Mouse (Mus musculus) lung, postnatal 0 days (tissue): Measurements from ENCODE around the gene Klhdc8a. TPM values are rescaled to one million over a fixed set of nuclear protein-coding genes. Genes with fewer than 3 reads are reported as not detected.

ENCODE experiments used
- ATAC-seq: fragments of 200-750 bp; cut with Nextera tagmentation; 2 replicates; pipeline ENCODE4 v1.8.0; 2017; ENCODE audit warnings: moderate library complexity
- DNase-seq: peaks from one replicate; pipeline ENCODE4 v3.0.0-alpha.2; 2016; ENCODE audit warnings: low spot score
- H3K27ac ChIP-seq: fragments of 300-500 bp; sonication (generic); 2 replicates; pipeline ENCODE4 v1.5.1; 2014; ENCODE audit warnings: antibody characterized with exemption, mild to moderate bottlenecking, low read length, mixed read lengths
- H3K27me3 ChIP-seq: fragments of 300-500 bp; sonication (generic); replicated peaks from 2 replicates; pipeline ENCODE4 v1.6.1; 2014; ENCODE audit warnings: low read length, mixed read lengths; ENCODE audit not compliant: insufficient read depth
- H3K36me3 ChIP-seq: fragments of 300-500 bp; sonication (generic); 2 replicates; pipeline ENCODE4 v1.6.1; 2014; ENCODE audit warnings: low read length, mixed read lengths; ENCODE audit not compliant: insufficient read depth
- H3K4me1 ChIP-seq: fragments of 300-500 bp; sonication (generic); 2 replicates; pipeline ENCODE4 v1.6.1; 2014; ENCODE audit warnings: antibody characterized with exemption, low read depth, low read length, mixed read lengths; ENCODE audit not compliant: insufficient read depth
- H3K4me2 ChIP-seq: fragments of 300-500 bp; sonication (generic); replicated peaks from 2 replicates; pipeline ENCODE4 v1.6.1; 2014; ENCODE audit warnings: low read depth, mild to moderate bottlenecking, low read length, moderate library complexity, mixed read lengths
- H3K4me3 ChIP-seq: fragments of 300-500 bp; sonication (generic); 2 replicates; pipeline ENCODE4 v1.5.1; 2014; ENCODE audit warnings: low read depth, low read length
- H3K9ac ChIP-seq: fragments of 300-500 bp; sonication (generic); replicated peaks from 2 replicates; pipeline ENCODE4 v1.6.1; 2014; ENCODE audit warnings: low read depth, mild to moderate bottlenecking
- H3K9me3 ChIP-seq: fragments of 300-500 bp; sonication (generic); 2 replicates; pipeline ENCODE4 v1.6.1; 2016; ENCODE audit warnings: low read length, mixed read lengths
- CTCF ChIP-seq: IDR thresholded peaks from 2 replicates; pipeline ENCODE4 v1.5.1; 2016; ENCODE audit warnings: antibody characterized with exemption, mild to moderate bottlenecking
- EP300 ChIP-seq: IDR thresholded peaks from 2 replicates; pipeline ENCODE4 v1.6.1; 2016; ENCODE audit warnings: antibody characterized with exemption, mild to moderate bottlenecking, control low read depth
- WGBS: fragments of 180-500 bp; shearing (Covaris S2); extraction: QIAGEN DNeasy Blood & Tissue Kit; methylation state at CpG from one replicate; pipeline ENCODE4 v1.1.7; 2014; 5-methylcytosine and 5-hydroxymethylcytosine counted together
- polyA plus RNA-seq: library from polyadenylated mRNA; unstranded; fragments of >200 nt; fragmentation: Nextera tagmentation; extraction: Ambion mirVana; gene quantifications from 2 replicates; pipeline ENCODE4 v1.2.1, GENCODE M21; 2015

The Klhdc8a gene
- polyA plus RNA-seq, 1 experiment from 2014 or later, result 4.4 TPM

- DNase-seq, result no peak
- no peak overlapping the region for H3K27ac ChIP-seq
- H3K4me2 ChIP-seq, result no peak overlapping the region
- H3K4me3 ChIP-seq, result no peak overlapping the region
- H3K9ac ChIP-seq, result no peak overlapping the region
- WGBS, result 94% methylated on average over 4 of the region's 4 CpGs
- ATAC-seq, result no peak
- no peaks in the 10 kb centered on the region for H3K36me3 ChIP-seq
- H3K9me3 ChIP-seq, result no peaks in the 10 kb centered on the region
- H3K4me1 ChIP-seq, result peaks cover 3% of the 10 kb centered on the region; the same call in 1 of the 2 replicates
- TF ChIP-seq CTCF (peak; percentile 23), EP300 (no peak)
- H3K27me3 ChIP-seq, result no peaks in the 10 kb centered on the region
These were observed 52.6 kb downstream of the Klhdc8a start for GRCm38 (mm10) chr1:132351058-132351457.

- no peak overlapping the region for H3K9ac ChIP-seq
- H3K4me2 ChIP-seq, result no peak overlapping the region
- no peaks in the 10 kb centered on the region for H3K27me3 ChIP-seq
- ATAC-seq (peak; percentile 65), DNase-seq (no peak)
- peaks cover 5% of the 10 kb centered on the region; the same call in 1 of the 2 replicates for H3K36me3 ChIP-seq
- no peak overlapping the region for H3K4me3 ChIP-seq
- H3K4me1 ChIP-seq, result no peaks in the 10 kb centered on the region; the same call in 1 of the 2 replicates
- H3K9me3 ChIP-seq, result no peaks in the 10 kb centered on the region
- 43% methylated on average over 5 of the region's 5 CpGs for WGBS
- no peak overlapping the region for H3K27ac ChIP-seq
- no peak for TF ChIP-seq CTCF
These were observed 55.0 kb downstream of the Klhdc8a start for GRCm38 (mm10) chr1:132353389-132353788.

- no peaks in the 10 kb centered on the region for H3K27me3 ChIP-seq
- ATAC-seq (no peak), DNase-seq (no peak)
- H3K36me3 ChIP-seq, result peaks cover 5% of the 10 kb centered on the region; the same call in 1 of the 2 replicates
- no peak overlapping the region for H3K4me2 ChIP-seq
- H3K9ac ChIP-seq, result no peak overlapping the region
- H3K27ac ChIP-seq, result no peak overlapping the region
- no peaks in the 10 kb centered on the region for H3K9me3 ChIP-seq
- H3K4me3 ChIP-seq, result no peak overlapping the region
- WGBS, result 74% methylated on average over 9 of the region's 9 CpGs
- H3K4me1 ChIP-seq, result no peaks in the 10 kb centered on the region; the same call in 1 of the 2 replicates
- TF ChIP-seq CTCF, result no peak
- no peak for TF ChIP-seq EP300
These were observed 55.8 kb downstream of the Klhdc8a start for GRCm38 (mm10) chr1:132354234-132354633.

GRCm38 (mm10) chr1:132355162-132355601 is 56.8 kb downstream of the Klhdc8a start:
- 42% methylated on average over 6 of the region's 6 CpGs for WGBS
- Histone ChIP-seq H3K27me3 (no peaks in the 10 kb centered on the region), H3K36me3 (peaks cover 5% of the 10 kb centered on the region), H3K4me2 (no peak overlapping the region), H3K27ac (no peak overlapping the region), H3K9me3 (no peaks in the 10 kb centered on the region), H3K4me3 (no peak overlapping the region), H3K9ac (no peak overlapping the region), H3K4me1 (no peaks in the 10 kb centered on the region; the same call in 1 of the 2 replicates)
- no peak for DNase-seq
- peak; percentile 20; the same call in 1 of the 2 replicates for ATAC-seq
- TF ChIP-seq CTCF (no peak), EP300 (no peak)

- Histone ChIP-seq H3K36me3 (peaks cover 12% of the 10 kb centered on the region), H3K4me1 (no peaks in the 10 kb centered on the region; the same call in 1 of the 2 replicates), H3K4me2 (no peak overlapping the region), H3K9ac (no peak overlapping the region), H3K27ac (no peak overlapping the region), H3K9me3 (no peaks in the 10 kb centered on the region), H3K27me3 (no peaks in the 10 kb centered on the region), H3K4me3 (no peak overlapping the region)
- 2% methylated on average over 3 of the region's 3 CpGs for WGBS
- TF ChIP-seq CTCF (peak; percentile 100), EP300 (no peak)
- ATAC-seq, result peak; percentile 52
- peak; percentile 93 for DNase-seq
These were observed 57.4 kb downstream of the Klhdc8a start for GRCm38 (mm10) chr1:132355841-132356242.

- no peaks in the 10 kb centered on the region for H3K27me3 ChIP-seq
- peaks cover 13% of the 10 kb centered on the region for H3K36me3 ChIP-seq
- WGBS, result 58% methylated on average over 1 of the region's 1 CpGs
- H3K9me3 ChIP-seq, result no peaks in the 10 kb centered on the region
- ATAC-seq, result no peak
- no peak overlapping the region for H3K9ac ChIP-seq
- no peak overlapping the region for H3K4me2 ChIP-seq
- no peaks in the 10 kb centered on the region; the same call in 1 of the 2 replicates for H3K4me1 ChIP-seq
- DNase-seq, result no peak
- no peak overlapping the region for H3K4me3 ChIP-seq
- no peak for TF ChIP-seq EP300
- no peak overlapping the region for H3K27ac ChIP-seq
These were observed 58.4 kb downstream of the Klhdc8a start for GRCm38 (mm10) chr1:132356841-132357240.

Other genes with a start within 250 kb of the Klhdc8a start
- 7.5 and 8.4 TPM in 2 replicates for gene Mfsd4a, start 230.6 kb upstream of the Klhdc8a start, polyA plus RNA-seq
- gene Cdk18, start 158.9 kb upstream of the Klhdc8a start, polyA plus RNA-seq, result 6.5 and 6.9 TPM in 2 replicates
- 0.79 TPM in 1 of 2 replicates, not detected in the other for gene Lemd1, start 107.2 kb upstream of the Klhdc8a start, polyA plus RNA-seq
- not detected in 2 replicates for gene AC124108.1, start 107.2 kb upstream of the Klhdc8a start, polyA plus RNA-seq
- not detected in 2 replicates for gene Gm10188, start 68.9 kb upstream of the Klhdc8a start, polyA plus RNA-seq
- 11.9 and 12.1 TPM in 2 replicates for gene Nuak2, start 17.5 kb downstream of the Klhdc8a start, polyA plus RNA-seq
- gene Tmcc2, start 92.7 kb downstream of the Klhdc8a start, polyA plus RNA-seq, result 28.8 and 37.2 TPM in 2 replicates
- gene Dstyk, start 118.9 kb downstream of the Klhdc8a start, polyA plus RNA-seq, result 12.2 and 14.4 TPM in 2 replicates
- gene Rbbp5, start 178.7 kb downstream of the Klhdc8a start, polyA plus RNA-seq, result 16.5 and 18.6 TPM in 2 replicates
- 1.3 and 1.7 TPM in 2 replicates for gene Tmem81, start 207.6 kb downstream of the Klhdc8a start, polyA plus RNA-seq
- 0.02 and 0.04 TPM in 2 replicates for gene Cntn2, start 244.6 kb downstream of the Klhdc8a start, polyA plus RNA-seq